Mouse (Mus musculus) heart, embryonic 16.5 days (tissue): Measurements from ENCODE around the gene Dnajb12. TPM values are rescaled to one million over a fixed set of nuclear protein-coding genes. Genes with fewer than 3 reads are reported as not detected.
A peak's percentile ranks its signal among the peaks of the same experiment; 100 is the strongest.

Experiments
- ATAC-seq: fragments of 200-750 bp; cut with Nextera tagmentation; replicated peaks from 2 replicates; pipeline ENCODE4 v1.8.0; 2017; ENCODE audit warnings: moderate number of reproducible peaks; ENCODE audit not compliant: insufficient read depth, low FRiP score; ENCODE audit errors: extremely low read depth
- H3K27ac ChIP-seq: fragments of 300-500 bp; sonication (generic); 2 replicates; pipeline ENCODE4 v1.5.1; 2014; ENCODE audit warnings: mild to moderate bottlenecking, low read length, control low read depth, moderate library complexity
- H3K27me3 ChIP-seq: fragments of 300-500 bp; sonication (generic); 2 replicates; pipeline ENCODE4 v1.6.1; 2014; ENCODE audit warnings: low read length, mixed read lengths; ENCODE audit not compliant: control insufficient read depth, insufficient read depth
- H3K36me3 ChIP-seq: fragments of 300-500 bp; sonication (generic); 2 replicates; pipeline ENCODE4 v1.6.1; 2014; ENCODE audit not compliant: control insufficient read depth, insufficient read depth
- H3K4me1 ChIP-seq: fragments of 300-500 bp; sonication (generic); 2 replicates; pipeline ENCODE4 v1.6.1; 2014; ENCODE audit warnings: low read length, mixed read lengths; ENCODE audit not compliant: control insufficient read depth, insufficient read depth
- H3K4me2 ChIP-seq: fragments of 300-500 bp; sonication (generic); 2 replicates; pipeline ENCODE4 v1.6.1; 2014; ENCODE audit warnings: low read depth, mild to moderate bottlenecking, control low read depth, low read length
- H3K4me3 ChIP-seq: fragments of 300-500 bp; sonication (generic); 2 replicates; pipeline ENCODE4 v1.5.1; 2014; ENCODE audit warnings: mild to moderate bottlenecking, control low read depth, low read length
- H3K9ac ChIP-seq: fragments of 300-500 bp; sonication (generic); 2 replicates; pipeline ENCODE4 v1.6.1; 2014; ENCODE audit warnings: low read length, control low read depth
- H3K9me3 ChIP-seq: fragments of 300-500 bp; sonication (generic); replicated peaks from 2 replicates; pipeline ENCODE4 v1.6.1; 2016; ENCODE audit warnings: low read length; ENCODE audit not compliant: control insufficient read depth
- WGBS: fragments of 180-500 bp; shearing (Covaris S2); extraction: QIAGEN DNeasy Blood & Tissue Kit; methylation state at CpG from one replicate; pipeline ENCODE4 v1.1.7; 2014; 5-methylcytosine and 5-hydroxymethylcytosine counted together
- polyA plus RNA-seq: library from polyadenylated mRNA; unstranded; fragments of >200 nt; fragmentation: Nextera tagmentation; extraction: Ambion mirVana; gene quantifications from 2 replicates; pipeline ENCODE4 v1.2.1, GENCODE M21; 2015

Gene Dnajb12
- polyA plus RNA-seq, 1 experiment from 2014 or later: 26.3 TPM

GRCm38 (mm10) chr10:59898935-59899334 is 19.6 kb downstream of the Dnajb12 start:
- peak overlapping the region; percentile 97 for H3K27ac ChIP-seq
- H3K9me3 ChIP-seq: no peaks in the 10 kb centered on the region
- H3K9ac ChIP-seq: peak overlapping the region; percentile 72
- H3K4me3 ChIP-seq: no peak overlapping the region
- WGBS: 38% methylated on average over 2 of the region's 2 CpGs
- H3K36me3 ChIP-seq: peaks cover 24% of the 10 kb centered on the region
- H3K4me1 ChIP-seq: peaks cover 66% of the 10 kb centered on the region
- peak overlapping the region; percentile 54 for H3K4me2 ChIP-seq
- no peaks in the 10 kb centered on the region for H3K27me3 ChIP-seq
- ATAC-seq: no peak

GRCm38 (mm10) chr10:59899341-59900173 is 20.2 kb downstream of the Dnajb12 start:
- WGBS: 11% methylated on average over 21 of the region's 21 CpGs

GRCm38 (mm10) chr10:59900174-59900435 is 20.7 kb downstream of the Dnajb12 start:
- Histone ChIP-seq H3K27ac (peak overlapping the region; percentile 97), H3K9me3 (no peaks in the 10 kb centered on the region), H3K4me3 (0 out of 2 replicates have a peak overlapping the region, but pooled peaks have one; percentile 5), H3K9ac (peak overlapping the region; percentile 72), H3K4me1 (peaks cover 63% of the 10 kb centered on the region), H3K27me3 (no peaks in the 10 kb centered on the region), H3K36me3 (peaks cover 18% of the 10 kb centered on the region), H3K4me2 (peak overlapping the region; percentile 54)
- ATAC-seq: no peak
- 29% methylated on average over 4 of the region's 4 CpGs for WGBS

More at GRCm38 (mm10) chr10:59899341-59900173, 20.2 kb downstream of the Dnajb12 start:
- Histone ChIP-seq H3K4me2 (peak overlapping the region; percentile 54), H3K9ac (peak overlapping the region; percentile 72), H3K27me3 (no peaks in the 10 kb centered on the region), H3K4me1 (peaks cover 66% of the 10 kb centered on the region), H3K9me3 (no peaks in the 10 kb centered on the region), H3K4me3 (peak overlapping the region; percentile 20; the same call in 1 of the 2 replicates), H3K36me3 (peaks cover 18% of the 10 kb centered on the region), H3K27ac (peak overlapping the region; percentile 97)
- peak; percentile 82 for ATAC-seq

- Histone ChIP-seq H3K4me1 (peaks cover 60% of the 10 kb centered on the region), H3K4me2 (no peak overlapping the region), H3K9ac (no peak overlapping the region), H3K36me3 (peaks cover 13% of the 10 kb centered on the region), H3K27me3 (no peaks in the 10 kb centered on the region), H3K9me3 (no peaks in the 10 kb centered on the region), H3K4me3 (no peak overlapping the region), H3K27ac (peak overlapping the region; percentile 97)
- WGBS: 20% methylated on average over 4 of the region's 4 CpGs
- ATAC-seq: peak; percentile 15; the same call in 1 of the 2 replicates
Observed at GRCm38 (mm10) chr10:59900939-59901338, 21.6 kb downstream of the Dnajb12 start.

- Histone ChIP-seq H3K4me2 (no peak overlapping the region), H3K4me1 (peaks cover 60% of the 10 kb centered on the region), H3K36me3 (peaks cover 8% of the 10 kb centered on the region), H3K4me3 (no peak overlapping the region), H3K9ac (no peak overlapping the region), H3K9me3 (no peaks in the 10 kb centered on the region), H3K27me3 (no peaks in the 10 kb centered on the region), H3K27ac (peak overlapping the region; percentile 97)
- 77% methylated on average over 1 of the region's 1 CpGs for WGBS
- ATAC-seq: no peak
Observed at GRCm38 (mm10) chr10:59901463-59901862, 22.1 kb downstream of the Dnajb12 start.

GRCm38 (mm10) chr10:59901986-59902605 is 22.7 kb downstream of the Dnajb12 start:
- Histone ChIP-seq H3K27ac (0 out of 2 replicates have a peak overlapping the region, but pooled peaks have one; percentile 5), H3K9ac (no peak overlapping the region; the same call in 1 of the 2 replicates)

GRCm38 (mm10) chr10:59902606-59902990 is 23.2 kb downstream of the Dnajb12 start:
- H3K27ac ChIP-seq: 0 out of 2 replicates have a peak overlapping the region, but pooled peaks have one; percentile 5

More at GRCm38 (mm10) chr10:59901986-59902605, 22.7 kb downstream of the Dnajb12 start:
- no peak overlapping the region for H3K4me3 ChIP-seq
- H3K4me2 ChIP-seq: no peak overlapping the region
- peaks cover 6% of the 10 kb centered on the region for H3K36me3 ChIP-seq
- peaks cover 56% of the 10 kb centered on the region for H3K4me1 ChIP-seq
- 72% methylated on average over 8 of the region's 8 CpGs for WGBS
- no peak for ATAC-seq
- H3K9me3 ChIP-seq: no peaks in the 10 kb centered on the region
- H3K27me3 ChIP-seq: no peaks in the 10 kb centered on the region

GRCm38 (mm10) chr10:59903170-59903569 is 23.8 kb downstream of the Dnajb12 start:
- H3K27ac ChIP-seq: peak overlapping the region; percentile 43
- no peak overlapping the region for H3K4me2 ChIP-seq
- WGBS: 51% methylated on average over 7 of the region's 7 CpGs
- H3K36me3 ChIP-seq: no peaks in the 10 kb centered on the region; the same call in 1 of the 2 replicates
- H3K9me3 ChIP-seq: no peaks in the 10 kb centered on the region
- no peaks in the 10 kb centered on the region for H3K27me3 ChIP-seq
- peaks cover 63% of the 10 kb centered on the region for H3K4me1 ChIP-seq
- 0 out of 2 replicates have a peak overlapping the region, but pooled peaks have one; percentile 8 for H3K9ac ChIP-seq
- H3K4me3 ChIP-seq: no peak overlapping the region
- no peak for ATAC-seq

More at GRCm38 (mm10) chr10:59902606-59902990, 23.2 kb downstream of the Dnajb12 start:
- WGBS: 65% methylated on average over 8 of the region's 8 CpGs
- Histone ChIP-seq H3K4me2 (no peak overlapping the region), H3K9ac (no peak overlapping the region; the same call in 1 of the 2 replicates), H3K9me3 (no peaks in the 10 kb centered on the region), H3K36me3 (peaks cover 4% of the 10 kb centered on the region), H3K4me3 (no peak overlapping the region), H3K27me3 (no peaks in the 10 kb centered on the region), H3K4me1 (peaks cover 58% of the 10 kb centered on the region)
- no peak for ATAC-seq
